Mouse (Mus musculus) R1 (cell line): ENCODE results near the gene Gm21972.

Experiments used
- DNase-seq: peaks from one replicate; pipeline ENCODE4 v3.0.0-alpha.2; 2018; ENCODE audit warnings: low read depth, low spot score

Gene Gm21972

GRCm38 (mm10) chr1:86133337-86133736 lies at the start of gene Gm21972:
TSS of gene Gm21972 (plus strand) at chr1:86133637.
- no peak for DNase-seq

GRCm38 (mm10) chr1:86094413-86094812 lies 39.0 kb upstream of the Gm21972 start:
- no peak for DNase-seq

- no peak for DNase-seq
These were observed 28.4 kb upstream of the Gm21972 start for GRCm38 (mm10) chr1:86105054-86105453.

- DNase-seq = peak; percentile 14
These were observed 21.7 kb upstream of the Gm21972 start, which contains the start of gene Htr2b for GRCm38 (mm10) chr1:86111779-86112178. TSS of gene Htr2b (minus strand) at chr1:86111970.

GRCm38 (mm10) chr1:86114141-86114540 lies 19.3 kb upstream of the Gm21972 start:
- DNase-seq = no peak

- DNase-seq = no peak
These were observed 13.9 kb upstream of the Gm21972 start for GRCm38 (mm10) chr1:86119549-86119948.

GRCm38 (mm10) chr1:86126036-86126435 lies 7.4 kb upstream of the Gm21972 start:
- no peak for DNase-seq

- no peak for DNase-seq
These were observed 1.9 kb downstream of the Gm21972 start for GRCm38 (mm10) chr1:86135315-86135714.

- no peak for DNase-seq
These were observed 7.6 kb downstream of the Gm21972 start for GRCm38 (mm10) chr1:86141081-86141480.

- DNase-seq = no peak
These were observed 9.7 kb downstream of the Gm21972 start for GRCm38 (mm10) chr1:86143165-86143564.

GRCm38 (mm10) chr1:86144001-86144944 lies 10.8 kb downstream of the Gm21972 start:
- DNase-seq = peak; percentile 64

- no peak for DNase-seq
These were observed 12.9 kb downstream of the Gm21972 start for GRCm38 (mm10) chr1:86146293-86146692.

- no peak for DNase-seq
These were observed 14.1 kb downstream of the Gm21972 start for GRCm38 (mm10) chr1:86147557-86147956.

- no peak for DNase-seq
These were observed 14.7 kb downstream of the Gm21972 start for GRCm38 (mm10) chr1:86148161-86148560.

GRCm38 (mm10) chr1:86150929-86151328 lies 17.5 kb downstream of the Gm21972 start:
- DNase-seq = peak; percentile 44

- no peak for DNase-seq
These were observed 17.9 kb downstream of the Gm21972 start for GRCm38 (mm10) chr1:86151376-86151775.

- peak; percentile 61 for DNase-seq
These were observed 19.2 kb downstream of the Gm21972 start for GRCm38 (mm10) chr1:86152618-86153017.

- peak; percentile 98 for DNase-seq
These were observed 20.8 kb downstream of the Gm21972 start, which contains the start of gene Armc9 for GRCm38 (mm10) chr1:86154133-86154823. TSS of gene Armc9 (plus strand) at chr1:86154780.

GRCm38 (mm10) chr1:86154824-86155164 lies 21.4 kb downstream of the Gm21972 start:
- DNase-seq = no peak

GRCm38 (mm10) chr1:86156075-86156474 lies 22.6 kb downstream of the Gm21972 start:
- no peak for DNase-seq

GRCm38 (mm10) chr1:86156595-86156994 lies 23.2 kb downstream of the Gm21972 start:
- no peak for DNase-seq

GRCm38 (mm10) chr1:86160059-86160458 lies 26.6 kb downstream of the Gm21972 start:
- DNase-seq = no peak

- DNase-seq = no peak
These were observed 27.0 kb downstream of the Gm21972 start for GRCm38 (mm10) chr1:86160479-86160878.
